Mouse (Mus musculus) heart, adult 2 months (tissue): ENCODE results near the gene Psmd1. TPM values are rescaled to one million over a fixed set of nuclear protein-coding genes. Genes with fewer than 3 reads are reported as not detected.

Source experiments
- DNase-seq, 2 experiments: peaks; one replicate each; pipeline ENCODE4 v3.0.0; 2021
- H3K27ac ChIP-seq: fragments of 200-600 bp; 2 replicates; pipeline ENCODE4 v1.8.1; 2022
- H3K27me3 ChIP-seq: fragments of 200-500 bp; 2 replicates; pipeline ENCODE4 v1.6.1; 2012; ENCODE audit warnings: mild to moderate bottlenecking, low read length, inconsistent platforms, mixed read lengths; ENCODE audit not compliant: control insufficient read depth, insufficient read depth
- H3K36me3 ChIP-seq: fragments of 200-500 bp; 2 replicates; pipeline ENCODE4 v1.6.1; 2012; ENCODE audit warnings: low read length, inconsistent platforms; ENCODE audit not compliant: control insufficient read depth, insufficient read depth
- H3K4me1 ChIP-seq: fragments of 200-500 bp; 2 replicates; pipeline ENCODE4 v1.6.1; 2011; ENCODE audit warnings: low read length; ENCODE audit not compliant: control insufficient read depth, insufficient read depth
- H3K4me3 ChIP-seq: fragments of 200-600 bp; 2 replicates; pipeline ENCODE4 v1.8.1; 2022
- H3K79me2 ChIP-seq: fragments of 200-500 bp; replicated peaks from 2 replicates; pipeline ENCODE4 v1.6.1; 2012; ENCODE audit warnings: mild to moderate bottlenecking, inconsistent platforms, low read length, moderate library complexity, mixed read lengths; ENCODE audit not compliant: control insufficient read depth, insufficient read depth
- H3K9ac ChIP-seq: fragments of 200-500 bp; 2 replicates; pipeline ENCODE4 v1.6.1; 2012; ENCODE audit warnings: low read depth, mild to moderate bottlenecking, control low read depth, inconsistent platforms, low read length, mixed read lengths
- CTCF ChIP-seq: fragments of 200-600 bp; IDR thresholded peaks from 2 replicates; pipeline ENCODE4 v1.8.1; 2022; ENCODE audit warnings: antibody characterized with exemption, mild to moderate bottlenecking, moderate library complexity
- EP300 ChIP-seq: fragments of 200-500 bp; IDR thresholded peaks from 2 replicates; pipeline ENCODE4 v1.6.1; 2011; ENCODE audit warnings: low read depth, low read length, control low read depth; ENCODE audit not compliant: insufficient read depth
- POLR2A ChIP-seq: fragments of 200-500 bp; IDR thresholded peaks from 2 replicates; pipeline ENCODE4 v1.6.1; 2011; ENCODE audit warnings: mild to moderate bottlenecking, low read depth, low read length, control low read depth; ENCODE audit not compliant: insufficient read depth
- WGBS: fragments of 180-500 bp; shearing (Covaris S2); methylation state at CpG from one replicate; pipeline ENCODE4 v1.1.7; 2018; 5-methylcytosine and 5-hydroxymethylcytosine counted together
- intact Hi-C: fragments of 180-260 bp; cut with DNase I; formaldehyde crosslinking; loops from one replicate; pipeline ENCODE4 v1.15.1; 2025
- polyA plus RNA-seq: library from polyadenylated mRNA; depleted of rRNA; stranded (reverse); fragments of >200 nt; gene quantifications from 2 replicates; pipeline ENCODE4 v1.2.3, GENCODE M21; 2012
- total RNA-seq, 2 experiments: library from RNA; stranded (reverse); gene quantifications; 2 replicates each; pipeline ENCODE4 v1.2.3; 2021

Gene Psmd1
- total and polyA plus RNA-seq, 3 experiments, result 65.0 to 104 (median 91.6) TPM

GRCm38 (mm10) chr1:86054943-86055342 lies 9.2 kb upstream of the Psmd1 start:
- Histone ChIP-seq H3K36me3 (no peaks in the 10 kb centered on the region), H3K79me2 (no peaks in the 10 kb centered on the region), H3K27ac (no peak overlapping the region), H3K27me3 (no peaks in the 10 kb centered on the region), H3K4me1 (peaks cover 2% of the 10 kb centered on the region; the same call in 1 of the 2 replicates), H3K4me3 (no peak overlapping the region), H3K9ac (no peak overlapping the region)
- no peak for DNase-seq
- WGBS, result 59% methylated on average over 3 of the region's 3 CpGs
- intact Hi-C loops, result no loop called here
- TF ChIP-seq EP300 (no peak), POLR2A (no peak), CTCF (no peak)

GRCm38 (mm10) chr1:86056284-86056683 lies 7.9 kb upstream of the Psmd1 start:
- H3K9ac ChIP-seq, result no peak overlapping the region
- H3K27me3 ChIP-seq, result no peaks in the 10 kb centered on the region
- WGBS, result 87% methylated on average over 4 of the region's 4 CpGs
- H3K4me1 ChIP-seq, result peaks cover 2% of the 10 kb centered on the region; the same call in 1 of the 2 replicates
- intact Hi-C loops, result no loop called here
- no peak for DNase-seq
- TF ChIP-seq EP300 (no peak), POLR2A (no peak), CTCF (no peak)
- no peak overlapping the region for H3K4me3 ChIP-seq
- no peaks in the 10 kb centered on the region for H3K79me2 ChIP-seq
- H3K27ac ChIP-seq, result no peak overlapping the region
- no peaks in the 10 kb centered on the region for H3K36me3 ChIP-seq

- WGBS, result 11% methylated on average over 21 of the region's 21 CpGs
- peak; percentile 90 to 91 for DNase-seq
These were observed 5.1 kb upstream of the Psmd1 start for GRCm38 (mm10) chr1:86058856-86059769.

GRCm38 (mm10) chr1:86062523-86062922 lies 1.7 kb upstream of the Psmd1 start:
- intact Hi-C loops, result loop anchor here (5.0 to 10.0 kb wide), 3 partner anchors 90 to 1162 kb away; partner anchors contain the start of genes Armc9 and Ncl
- WGBS, result 72% methylated on average over 6 of the region's 6 CpGs
- Histone ChIP-seq H3K27me3 (no peaks in the 10 kb centered on the region), H3K9ac (no peak overlapping the region), H3K36me3 (peaks cover 6% of the 10 kb centered on the region), H3K79me2 (peaks cover 5% of the 10 kb centered on the region), H3K4me1 (peaks cover 6% of the 10 kb centered on the region), H3K27ac (no peak overlapping the region), H3K4me3 (no peak overlapping the region)
- DNase-seq, result no peak
- peak; percentile 58 for TF ChIP-seq CTCF
- TF ChIP-seq POLR2A, result no peak

More at GRCm38 (mm10) chr1:86058856-86059769, 5.1 kb upstream of the Psmd1 start:
- TF ChIP-seq CTCF (peak; percentile 96), EP300 (peak; percentile 77; the same call in 1 of the 2 replicates), POLR2A (peak; percentile 27; the same call in 1 of the 2 replicates)
- peak overlapping the region; percentile 34 for H3K4me3 ChIP-seq
- no peaks in the 10 kb centered on the region for H3K36me3 ChIP-seq
- H3K9ac ChIP-seq, result peak overlapping the region; percentile 37
- peak overlapping the region; percentile 47 for H3K27ac ChIP-seq
- H3K4me1 ChIP-seq, result peaks cover 2% of the 10 kb centered on the region; the same call in 1 of the 2 replicates
- intact Hi-C loops, result no loop called here
- H3K79me2 ChIP-seq, result no peaks in the 10 kb centered on the region
- no peaks in the 10 kb centered on the region for H3K27me3 ChIP-seq

GRCm38 (mm10) chr1:86076565-86076964 lies 12.4 kb downstream of the Psmd1 start:
- no peaks in the 10 kb centered on the region for H3K79me2 ChIP-seq
- TF ChIP-seq EP300, result no peak
- TF ChIP-seq POLR2A, result no peak
- no peak for TF ChIP-seq CTCF
- no peaks in the 10 kb centered on the region; the same call in none of the 2 replicates for H3K36me3 ChIP-seq
- H3K4me1 ChIP-seq, result no peaks in the 10 kb centered on the region
- no peaks in the 10 kb centered on the region for H3K27me3 ChIP-seq
- no peak overlapping the region for H3K9ac ChIP-seq
- intact Hi-C loops, result no loop called here
- DNase-seq, result no peak
- no peak overlapping the region for H3K27ac ChIP-seq
- WGBS, result 92% methylated on average over 2 of the region's 2 CpGs
- no peak overlapping the region for H3K4me3 ChIP-seq

GRCm38 (mm10) chr1:86094413-86094812 lies 30.2 kb downstream of the Psmd1 start:
- H3K79me2 ChIP-seq, result no peaks in the 10 kb centered on the region
- no peak for DNase-seq
- WGBS, result 68% methylated on average over 7 of the region's 7 CpGs
- TF ChIP-seq CTCF (peak; percentile 28), POLR2A (no peak)
- H3K27ac ChIP-seq, result no peak overlapping the region
- H3K4me3 ChIP-seq, result no peak overlapping the region
- intact Hi-C loops, result no loop called here
- no peaks in the 10 kb centered on the region for H3K27me3 ChIP-seq
- no peaks in the 10 kb centered on the region for H3K4me1 ChIP-seq
- H3K9ac ChIP-seq, result no peak overlapping the region
- peaks cover 4% of the 10 kb centered on the region for H3K36me3 ChIP-seq
